Mouse (Mus musculus) MEL (cell line): ENCODE measurements at regions not wholly inside any gene's neighbourhood (a gene's known extent, or its start where the extent isn't known, plus 50 kb on each side); places are given as distances from the start of the nearest gene placed in this dataset.

Experiments
- DNase-seq: peaks from one replicate; pipeline ENCODE4 v3.0.0; 2011; ENCODE audit warnings: low read depth, low spot score
- H3K27ac ChIP-seq: 2 replicates; pipeline ENCODE4 v1.5.1; 2012; ENCODE audit warnings: low read depth, mild to moderate bottlenecking, control low read depth, low read length, moderate library complexity; ENCODE audit not compliant: control insufficient read depth
- H3K27me3 ChIP-seq, 2 experiments: fragments of 150-350 bp in 1 of 2; sonication (generic) in 1 of 2; 2 replicates each; pipeline ENCODE4 v1.6.1; 2012; ENCODE audit warnings: low read length in 2 of 2, mild to moderate bottlenecking in 2 of 2, improper control_type of control experiment in 1 of 2, moderate library complexity in 1 of 2; ENCODE audit not compliant: insufficient read depth in 2 of 2, control insufficient read depth in 1 of 2
- H3K36me3 ChIP-seq, 2 experiments: 2 replicates each; pipeline ENCODE4 v1.6.1; 2012 to 2014; ENCODE audit warnings: low read length in 2 of 2, improper control_type of control experiment in 1 of 2, inconsistent platforms in 1 of 2, mild to moderate bottlenecking in 1 of 2; ENCODE audit not compliant: insufficient read depth in 2 of 2, control insufficient read depth in 1 of 2
- H3K4me1 ChIP-seq, 2 experiments: fragments of 150-350 bp in 1 of 2; sonication (generic) in 1 of 2; 2 replicates each; pipeline ENCODE4 v1.6.1; 2012; ENCODE audit warnings: low read length in 2 of 2, improper control_type of control experiment in 1 of 2, mild to moderate bottlenecking in 1 of 2; ENCODE audit not compliant: insufficient read depth in 2 of 2, control insufficient read depth in 1 of 2
- H3K4me3 ChIP-seq, 2 experiments: fragments of 150-350 bp in 1 of 2; sonication (generic) in 1 of 2; 2 replicates each; pipeline ENCODE4 v1.5.1; 2012; ENCODE audit warnings: low read depth in 2 of 2, low read length in 2 of 2, mild to moderate bottlenecking in 2 of 2, moderate library complexity in 2 of 2, control low read depth in 1 of 2, improper control_type of control experiment in 1 of 2; ENCODE audit not compliant: control insufficient read depth in 1 of 2, insufficient read depth in 1 of 2
- H3K79me2 ChIP-seq: 2 replicates; pipeline ENCODE4 v1.6.1; 2012; ENCODE audit warnings: mild to moderate bottlenecking, low read length, moderate library complexity; ENCODE audit not compliant: control insufficient read depth, poor library complexity, insufficient read depth
- H3K9ac ChIP-seq: 2 replicates; pipeline ENCODE4 v1.6.1; 2012; ENCODE audit warnings: low read depth, mild to moderate bottlenecking, control low read depth, low read length, moderate library complexity; ENCODE audit not compliant: control insufficient read depth, poor library complexity, severe bottlenecking
- H3K9me3 ChIP-seq: fragments of 150-350 bp; sonication (generic); replicated peaks from 2 replicates; pipeline ENCODE4 v1.6.1; 2012; ENCODE audit warnings: mild to moderate bottlenecking, low read length, improper control_type of control experiment, moderate library complexity; ENCODE audit not compliant: insufficient read depth
- CHD1 ChIP-seq: IDR thresholded peaks from 2 replicates; pipeline ENCODE4 v1.6.1; 2012; ENCODE audit warnings: low read depth, mild to moderate bottlenecking, inconsistent platforms, low read length, improper control_type of control experiment
- CTCF ChIP-seq, 3 experiments: IDR thresholded peaks in 2 of 3; conservative IDR thresholded peaks in 1 of 3; 2 replicates each; pipeline ENCODE4 v1.5.1; 2011 to 2012; ENCODE audit warnings: low read length in 3 of 3, low read depth in 2 of 3, mild to moderate bottlenecking in 2 of 3, improper control_type of control experiment in 1 of 3, inconsistent platforms in 1 of 3, mixed read lengths in 1 of 3, moderate library complexity in 1 of 3; ENCODE audit not compliant: control insufficient read depth in 1 of 3, insufficient read depth in 1 of 3, poor library complexity in 1 of 3, severe bottlenecking in 1 of 3
- E2F4 ChIP-seq: IDR thresholded peaks from 2 replicates; pipeline ENCODE4 v1.6.1; 2011; ENCODE audit warnings: low read depth, low read length, improper control_type of control experiment, borderline replicate concordance
- ETS1 ChIP-seq: IDR thresholded peaks from 2 replicates; pipeline ENCODE4 v1.6.1; 2012; ENCODE audit warnings: low read depth, mild to moderate bottlenecking, inconsistent platforms, low read length, improper control_type of control experiment, moderate library complexity
- GABPA ChIP-seq: IDR thresholded peaks from 2 replicates; pipeline ENCODE4 v1.6.1; 2012; ENCODE audit warnings: low read depth, mild to moderate bottlenecking, inconsistent platforms, low read length, improper control_type of control experiment, moderate library complexity
- GATA1 ChIP-seq: IDR thresholded peaks from 2 replicates; pipeline ENCODE4 v1.6.1; 2011; ENCODE audit warnings: low read depth, low read length, improper control_type of control experiment
- HCFC1 ChIP-seq: IDR thresholded peaks from 2 replicates; pipeline ENCODE4 v1.6.1; 2012; ENCODE audit warnings: low read depth, mild to moderate bottlenecking, inconsistent platforms, low read length, improper control_type of control experiment, moderate library complexity
- JUND ChIP-seq: IDR thresholded peaks from 2 replicates; pipeline ENCODE4 v1.6.1; 2011; ENCODE audit warnings: low read depth, mild to moderate bottlenecking, improper control_type of control experiment, low read length
- MAFK ChIP-seq: IDR thresholded peaks from 2 replicates; pipeline ENCODE4 v1.6.1; 2011; ENCODE audit warnings: low read depth, mild to moderate bottlenecking, low read length, improper control_type of control experiment, borderline replicate concordance
- MAZ ChIP-seq: IDR thresholded peaks from 2 replicates; pipeline ENCODE4 v1.6.1; 2012; ENCODE audit warnings: low read depth, mild to moderate bottlenecking, inconsistent platforms, low read length, improper control_type of control experiment
- MXI1 ChIP-seq: IDR thresholded peaks from 2 replicates; pipeline ENCODE4 v1.6.1; 2011; ENCODE audit warnings: mild to moderate bottlenecking, low read depth, low read length, improper control_type of control experiment
- MYB ChIP-seq: IDR thresholded peaks from 2 replicates; pipeline ENCODE4 v1.6.1; 2011; ENCODE audit warnings: mild to moderate bottlenecking, low read depth, low read length, improper control_type of control experiment
- NELFE ChIP-seq: IDR thresholded peaks from 2 replicates; pipeline ENCODE4 v1.6.1; 2011; ENCODE audit warnings: low read depth, low read length, improper control_type of control experiment
- NRF1 ChIP-seq: IDR thresholded peaks from 2 replicates; pipeline ENCODE4 v1.6.1; 2014; ENCODE audit warnings: low read depth, mild to moderate bottlenecking, inconsistent platforms, low read length, improper control_type of control experiment, moderate library complexity; ENCODE audit not compliant: poor library complexity, insufficient read depth, severe bottlenecking
- POLR2A ChIP-seq, 2 experiments: IDR thresholded peaks; 2 replicates each; pipeline ENCODE4 v1.6.1; 2011 to 2012; ENCODE audit warnings: low read length in 2 of 2, mild to moderate bottlenecking in 2 of 2, control low read depth in 1 of 2, improper control_type of control experiment in 1 of 2, low read depth in 1 of 2, moderate library complexity in 1 of 2; ENCODE audit not compliant: control insufficient read depth in 1 of 2, insufficient read depth in 1 of 2, poor library complexity in 1 of 2
- POLR2AphosphoS2 ChIP-seq: IDR thresholded peaks from 2 replicates; pipeline ENCODE4 v1.6.1; 2011; ENCODE audit warnings: low read length, improper control_type of control experiment
- POLR2AphosphoS5 ChIP-seq: IDR thresholded peaks from 2 replicates; pipeline ENCODE4 v1.6.1; 2012; ENCODE audit warnings: low read depth, borderline replicate concordance, mild to moderate bottlenecking, inconsistent platforms, low read length, moderate library complexity, mixed read lengths
- RAD21 ChIP-seq: IDR thresholded peaks from 2 replicates; pipeline ENCODE4 v1.6.1; 2011; ENCODE audit warnings: mild to moderate bottlenecking, low read depth, low read length, improper control_type of control experiment
- SIN3A ChIP-seq: IDR thresholded peaks from 2 replicates; pipeline ENCODE4 v1.6.1; 2012; ENCODE audit warnings: low read length, improper control_type of control experiment, inconsistent platforms
- UBTF ChIP-seq: IDR thresholded peaks from 2 replicates; pipeline ENCODE4 v1.6.1; 2012; ENCODE audit warnings: low read depth, mild to moderate bottlenecking, inconsistent platforms, low read length, improper control_type of control experiment, moderate library complexity, borderline replicate concordance; ENCODE audit not compliant: insufficient read depth
- ZC3H11A ChIP-seq: IDR thresholded peaks from 2 replicates; pipeline ENCODE4 v1.6.1; 2012; ENCODE audit warnings: low read depth, mild to moderate bottlenecking, inconsistent platforms, low read length, improper control_type of control experiment
- ZKSCAN1 ChIP-seq: IDR thresholded peaks from 2 replicates; pipeline ENCODE4 v1.6.1; 2012; ENCODE audit warnings: low read depth, mild to moderate bottlenecking, inconsistent platforms, low read length, improper control_type of control experiment, moderate library complexity
- ZMIZ1 ChIP-seq: IDR thresholded peaks from 2 replicates; pipeline ENCODE4 v1.6.1; 2012; ENCODE audit warnings: low read depth, mild to moderate bottlenecking, inconsistent platforms, low read length, improper control_type of control experiment, moderate library complexity
- ZNF384 ChIP-seq: IDR thresholded peaks from 2 replicates; pipeline ENCODE4 v1.6.1; 2012; ENCODE audit warnings: low read depth, mild to moderate bottlenecking, inconsistent platforms, low read length, improper control_type of control experiment

DNA sequence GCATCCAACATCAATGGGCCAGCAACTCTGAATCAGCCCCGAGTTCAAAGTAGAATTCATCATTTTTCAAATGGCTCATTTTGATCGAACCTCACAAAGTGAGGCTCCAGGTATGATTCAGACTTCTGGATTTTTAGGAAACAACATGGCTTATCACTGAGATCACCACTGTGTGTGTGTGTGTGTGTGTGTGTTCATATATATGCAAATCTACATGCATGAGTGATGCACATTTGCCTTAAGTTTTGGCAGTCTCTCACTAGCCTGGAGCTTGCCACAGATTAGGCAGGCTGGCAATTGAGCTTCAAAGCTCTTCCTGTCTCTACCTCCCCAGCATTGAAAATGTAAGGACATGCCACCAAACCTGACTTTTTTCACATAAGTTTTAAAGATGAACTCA is 195.1 kb upstream of the Mindy3 start:
- no peaks in the 10 kb centered on the region for H3K79me2 ChIP-seq
- no peak for DNase-seq
- H3K9me3 ChIP-seq: no peaks in the 10 kb centered on the region
- H3K9ac ChIP-seq: no peak overlapping the region
- no peak overlapping the region for H3K27ac ChIP-seq
- H3K36me3 ChIP-seq: no peaks in the 10 kb centered on the region
- H3K27me3 ChIP-seq: no peaks in the 10 kb centered on the region
- no peaks in the 10 kb centered on the region for H3K4me1 ChIP-seq
- H3K4me3 ChIP-seq: no peak overlapping the region
- TF ChIP-seq UBTF (no peak), GATA1 (no peak), ZC3H11A (no peak), CTCF (IDR thresholded peaks at IDR 0.05 in 2 of 3, conservative IDR thresholded peaks at IDR 0.05 in 1 of 3; ENCODE audit: control insufficient read depth in 1 of 3, insufficient read depth in 1 of 3, low read depth in 2 of 3, low read length in 3 of 3, poor library complexity in 1 of 3, severe bottlenecking in 1 of 3) (no peak), MAFK (no peak), MXI1 (no peak), NELFE (no peak), GABPA (no peak), SIN3A (no peak), ZMIZ1 (no peak), RAD21 (no peak), MAZ (no peak), POLR2AphosphoS2 (no peak), CHD1 (no peak), ZNF384 (no peak), POLR2A (IDR thresholded peaks at IDR 0.05; ENCODE audit: control insufficient read depth in 1 of 2, insufficient read depth in 1 of 2, low read depth in 1 of 2, low read length in 2 of 2, poor library complexity in 1 of 2) (no peak), ZKSCAN1 (no peak), NRF1 (no peak)

DNA sequence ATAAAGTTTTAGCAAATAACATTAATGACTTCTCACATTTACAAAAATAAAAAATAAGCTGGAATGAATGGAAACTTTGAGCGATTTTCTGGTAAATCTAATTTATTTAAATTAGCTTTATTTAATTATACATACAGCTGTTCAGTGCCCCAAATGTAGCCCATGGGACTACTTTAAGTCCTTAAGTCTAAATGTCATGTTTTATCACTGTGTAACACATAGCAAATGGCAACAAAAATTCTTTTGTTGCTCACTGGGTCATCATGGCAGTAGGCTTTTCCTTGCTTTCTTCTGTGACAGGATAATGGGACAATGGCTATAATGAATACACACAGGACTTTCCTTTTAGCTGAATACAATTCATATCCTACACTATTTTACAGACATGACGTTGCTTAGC is 194.6 kb upstream of the Mindy3 start:
- H3K79me2 ChIP-seq: no peaks in the 10 kb centered on the region
- no peak overlapping the region for H3K4me3 ChIP-seq
- H3K36me3 ChIP-seq: no peaks in the 10 kb centered on the region
- H3K27me3 ChIP-seq: no peaks in the 10 kb centered on the region
- no peak overlapping the region for H3K27ac ChIP-seq
- H3K9ac ChIP-seq: no peak overlapping the region
- DNase-seq: no peak
- H3K4me1 ChIP-seq: no peaks in the 10 kb centered on the region
- H3K9me3 ChIP-seq: no peaks in the 10 kb centered on the region
- TF ChIP-seq ZC3H11A (no peak), POLR2AphosphoS2 (no peak), POLR2AphosphoS5 (no peak), MYB (no peak), MAZ (no peak), ETS1 (no peak), GATA1 (no peak), ZMIZ1 (no peak), GABPA (no peak), E2F4 (no peak), ZKSCAN1 (no peak), JUND (no peak), HCFC1 (no peak), NELFE (no peak), CHD1 (no peak)
